21 mouse cellular contexts compared by ENCODE assay signal in genomic region chr10:28811928-28812570, GRCm38 (mm10).
DNase-seq lines count a peak whose midpoint lies in the region; ATAC-seq and TF ChIP-seq lines count a peak whose summit lies in the region.
"Had no signal": no experiment of that assay in that cellular context is flagged by ENCODE, and none has a peak within 500 bp of the region (broad histone marks: within the 10 kb centered on the region; RNA-seq: fewer than 3 reads in every experiment).

No protein-coding gene starts in this region.

- no peak overlapping the region for H3K27ac ChIP-seq in left cerebral cortex, adult 2 months
- H3K27ac ChIP-seq: embryonic facial prominence, embryonic 13.5 days; gastrocnemius, adult 2 months; hindbrain, embryonic 15.5 days had no signal

- H3K4me3 ChIP-seq in left cerebral cortex, adult 2 months: no peak overlapping the region
- H3K4me3 ChIP-seq: embryonic facial prominence, embryonic 13.5 days; gastrocnemius, adult 2 months; heart, embryonic 12.5 days; hindbrain, embryonic 15.5 days had no signal

- intact Hi-C loops in left cerebral cortex, adult 2 months (cut with DNase I): no loop called here

- peak; percentile 73 for ATAC-seq in frontal cortex, adult (ENCODE audit: low TSS enrichment)
- ATAC-seq: activated CD4-positive, CD25-positive, alpha-beta regulatory T cell, adult 4 months; intestine, embryonic 16.5 days had no signal

- no peak for DNase-seq in frontal cortex, postnatal 10 days (ENCODE audit: low spot score in 2 of 2)
- DNase-seq in ES-CJ7 (ENCODE audit: low read depth, low spot score): peak; percentile 7
- peak; percentile 10 for DNase-seq in R1 (ENCODE audit: low read depth, low spot score)
- DNase-seq in brain, embryonic 18.5 days (ENCODE audit: low read depth, low spot score): peak; percentile 36
- DNase-seq in left cerebral cortex, adult 2 months (ENCODE audit: extremely low spot score in 1 of 2, low spot score in 2 of 2): no peak
- DNase-seq in testis, postnatal 14 days (ENCODE audit: low spot score): no peak
- no peak for DNase-seq in urinary bladder, adult 2 months (ENCODE audit: low spot score)
- DNase-seq: adrenal gland, postnatal 14 days; cerebellum, adult 11 months; cerebellum, adult 8-10 months; cerebellum, postnatal 14 days; embryo, embryonic 11 days; gastrocnemius, adult 2 months; gastrocnemius, postnatal 25 days; heart, postnatal 36 days had no signal

- no peak for TF ChIP-seq CTCF in left cerebral cortex, adult 2 months (IDR thresholded peaks at IDR 0.05)

Comparison
In these comparisons a context has a peak if more than half of its experiments do, and no peak if none do; other contexts are left out.
1. DNase-seq: peak in ES-CJ7 (single experiment), R1 (single experiment) and brain, embryonic 18.5 days (single experiment); none in frontal cortex, postnatal 10 days (0 of 2), left cerebral cortex, adult 2 months (0 of 2), testis, postnatal 14 days (single experiment) and urinary bladder, adult 2 months (single experiment).